Mouse (Mus musculus) adrenal gland, postnatal 36 days (tissue): Measurements from ENCODE around the gene Nynrin. TPM values are rescaled to one million over a fixed set of nuclear protein-coding genes. Genes with fewer than 3 reads are reported as not detected.
A peak's percentile ranks its signal among the peaks of the same experiment; 100 is the strongest.

Experiments used
- DNase-seq, 2 experiments: peaks; one replicate each; pipeline ENCODE4 v3.0.0; 2021; ENCODE audit warnings: mixed read lengths in 1 of 2
- long read RNA-seq, 2 experiments: library from polyadenylated mRNA; stranded (forward); transcript quantifications; one replicate each; pipeline ENCODE4 v2.0.0; 2021; ENCODE audit warnings: borderline sequencing depth in 2 of 2
- total RNA-seq, 2 experiments: library from RNA; stranded (reverse); gene quantifications; 2 replicates each; pipeline ENCODE4 v1.2.3; 2021

Gene Nynrin
- total RNA-seq, result 10 to 100 TPM in 1 of 2 experiments, 1 to 10 TPM in 1; 9.4 to 10.7 TPM
- long read RNA-seq, experiment 1, partial matches to known transcripts, result 1 of 5 reads
- long read RNA-seq, experiment 1, other reads (novel, unspliced or antisense), result 4 of 5 reads
- long read RNA-seq, experiment 2, result 0 reads

DNA sequence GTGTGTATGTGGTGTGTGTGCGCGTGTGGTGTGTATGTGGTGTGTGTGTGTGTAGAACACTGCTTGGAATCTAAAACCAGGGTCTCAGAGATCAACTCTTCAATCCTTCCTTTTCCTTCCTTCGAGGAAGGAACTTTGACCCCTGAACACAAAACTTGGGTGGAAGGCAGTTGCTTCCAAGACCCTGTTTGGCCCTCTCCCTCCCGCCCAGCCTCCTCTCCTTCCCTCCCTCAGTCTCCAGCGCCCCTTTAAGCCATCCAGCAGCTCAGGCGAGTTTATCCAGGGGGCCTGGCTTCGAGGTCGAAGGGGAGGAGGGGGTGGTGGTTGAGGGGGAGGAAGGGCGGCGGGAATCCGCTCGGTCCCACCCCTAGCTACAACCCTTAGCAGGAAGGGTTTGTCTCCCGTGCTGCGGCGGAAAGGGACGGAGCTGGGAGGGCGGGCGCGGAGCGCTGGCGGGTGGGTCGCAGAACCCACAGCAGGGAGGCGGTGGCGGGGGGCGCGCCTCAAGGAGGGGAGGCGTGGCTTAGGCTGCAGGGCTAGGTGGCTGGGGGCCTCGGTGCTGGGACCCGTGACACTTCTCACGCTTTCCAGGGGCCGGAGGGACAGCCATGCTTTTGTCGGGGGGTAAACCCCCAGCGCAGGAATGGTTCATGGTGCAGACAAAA is at the start of gene Nynrin:
TSS of gene Nynrin (plus strand) at position 390 of the 665 bp plus-strand sequence.
- peak; percentile 65 to 80 for DNase-seq

GRCm38 (mm10) chr14:55814885-55815284 is 38.9 kb upstream of the Nynrin start:
- DNase-seq, result peak; percentile 82 to 86

DNA sequence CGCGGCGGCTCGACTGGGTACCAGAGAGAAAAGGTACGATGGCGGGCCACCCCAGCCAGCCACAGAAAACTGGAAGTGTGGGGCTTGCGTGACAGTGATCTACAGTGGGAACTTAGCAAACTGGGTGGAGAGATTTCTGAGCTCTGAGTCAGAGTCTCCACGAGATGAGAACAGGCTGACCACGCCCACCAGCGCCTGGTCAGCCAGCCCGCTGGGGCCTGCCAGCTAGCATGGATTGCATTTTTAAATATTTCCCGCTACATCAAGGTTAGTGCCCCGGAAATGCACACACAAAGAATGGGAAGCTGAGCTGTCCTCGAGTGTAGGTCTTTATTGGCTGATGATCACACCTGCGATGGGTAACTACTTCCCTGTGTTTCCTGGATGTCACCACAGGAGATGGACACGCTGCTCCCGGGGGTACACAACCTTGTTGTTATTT is 38.5 kb upstream of the Nynrin start:
- DNase-seq, result peak; percentile 82 to 90

GRCm38 (mm10) chr14:55819845-55820405 is 33.9 kb upstream of the Nynrin start:
- DNase-seq, result no peak

DNA sequence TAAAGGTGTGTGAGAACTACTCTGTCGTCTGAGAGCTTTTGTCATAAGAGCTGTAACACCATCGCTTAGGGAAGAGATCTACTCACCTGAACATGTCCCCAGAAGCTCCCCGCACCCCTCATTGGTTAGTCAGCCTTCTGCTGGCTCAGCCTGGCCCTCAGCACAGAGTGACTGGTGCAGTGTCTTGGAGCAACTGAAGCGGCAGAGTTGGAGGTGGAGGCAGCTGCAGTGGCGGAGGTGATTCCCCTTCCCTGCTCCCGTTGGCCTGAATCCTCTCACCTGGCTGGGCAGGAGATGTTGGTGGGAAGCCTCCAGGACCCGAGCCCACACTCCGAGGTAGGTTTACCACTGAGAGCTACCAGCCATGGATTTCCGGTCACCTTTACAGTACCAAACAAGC is 33.2 kb upstream of the Nynrin start:
- DNase-seq, result no peak

- peak; percentile 75 to 88 for DNase-seq
Measured at GRCm38 (mm10) chr14:55822435-55822990, 31.3 kb upstream of the Nynrin start.

DNA sequence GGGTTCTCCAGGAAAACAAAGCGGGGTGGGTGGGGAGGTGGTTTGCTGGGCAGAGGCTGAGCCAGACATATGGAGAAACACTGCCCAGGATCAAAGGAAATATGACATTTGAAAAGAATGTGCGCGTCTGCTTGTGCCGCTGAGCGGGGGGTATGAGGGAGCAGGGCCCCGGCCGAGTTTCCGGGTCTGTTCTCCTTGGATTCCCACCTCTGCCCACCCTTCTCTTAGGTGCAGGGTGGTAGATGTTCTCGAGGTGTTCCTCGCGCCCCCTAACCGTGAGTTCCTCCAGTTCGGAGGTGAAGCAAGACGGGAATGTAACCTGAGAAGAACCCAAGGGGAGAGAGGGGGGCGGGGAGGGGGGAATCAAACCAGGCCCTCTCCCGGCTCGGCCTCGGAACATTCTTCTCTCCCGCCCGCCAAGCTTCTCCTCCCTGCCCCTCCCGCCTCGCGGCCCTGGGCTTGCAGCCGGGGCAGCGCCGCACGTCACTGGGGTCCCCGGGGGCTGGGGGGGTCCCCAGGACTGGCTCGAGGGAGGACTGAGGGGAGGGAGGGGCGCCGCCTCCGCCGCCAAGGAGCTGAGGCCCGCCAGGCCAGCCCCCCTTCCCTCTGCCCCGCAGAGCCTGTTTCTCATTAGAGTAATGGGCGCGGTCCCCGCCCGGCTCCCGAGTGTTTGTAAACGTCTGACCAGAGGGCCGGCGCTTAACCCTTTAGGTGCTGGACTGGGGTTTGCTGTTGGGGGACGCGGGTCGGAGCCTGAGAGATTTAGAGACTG is 30.6 kb upstream of the Nynrin start, which contains the start of gene Nfatc4:
TSS of gene Nfatc4 (plus strand) at position 154 of the 772 bp plus-strand sequence.
- peak; percentile 70 to 83 for DNase-seq

GRCm38 (mm10) chr14:55824001-55824480 is 29.8 kb upstream of the Nynrin start:
- DNase-seq, result peak; percentile 43 to 59

GRCm38 (mm10) chr14:55824481-55825215 is 29.2 kb upstream of the Nynrin start:
- peak; percentile 42 to 62 for DNase-seq

DNA sequence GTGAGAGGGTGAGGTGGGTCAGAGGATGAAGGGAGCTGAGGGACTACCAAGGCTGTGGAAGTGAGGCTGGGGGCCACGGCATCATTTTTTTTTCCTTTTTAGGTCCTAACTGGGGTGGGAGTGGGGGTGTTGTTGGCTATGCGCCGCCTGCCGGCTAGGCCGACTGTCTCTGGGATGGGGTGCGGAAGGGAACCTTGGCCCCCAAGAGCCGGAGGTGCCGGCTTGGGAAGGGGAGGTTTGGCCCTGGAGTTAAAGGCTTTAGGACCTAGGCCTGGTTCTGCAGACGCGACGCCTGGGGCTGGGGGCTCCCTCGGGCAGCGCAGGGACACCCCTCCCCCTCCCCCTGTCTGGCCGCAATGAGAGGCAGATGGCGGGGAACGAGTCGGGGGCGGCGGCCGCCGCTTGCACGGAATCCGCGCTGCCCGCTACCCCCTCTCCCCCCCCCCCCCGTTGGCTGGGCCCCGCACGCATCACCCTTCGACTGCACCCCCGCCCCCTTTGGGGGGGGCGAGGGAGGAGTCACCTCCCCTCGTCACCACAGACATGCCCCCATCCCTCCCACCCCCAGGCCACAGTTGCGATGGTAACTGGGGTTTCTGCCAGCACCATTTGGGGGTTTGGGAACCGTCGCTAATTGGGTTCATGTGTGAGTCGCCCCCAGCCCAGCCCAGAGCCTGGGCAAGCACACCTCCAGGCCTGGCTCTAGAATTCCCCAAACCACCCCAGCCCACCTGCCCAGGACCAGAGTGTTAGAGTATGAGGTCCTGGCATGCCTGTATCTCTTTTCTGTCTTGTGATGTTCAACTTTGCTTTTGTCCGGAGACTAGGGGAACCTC is 28.4 kb upstream of the Nynrin start:
- peak; percentile 20 to 47 for DNase-seq

DNA sequence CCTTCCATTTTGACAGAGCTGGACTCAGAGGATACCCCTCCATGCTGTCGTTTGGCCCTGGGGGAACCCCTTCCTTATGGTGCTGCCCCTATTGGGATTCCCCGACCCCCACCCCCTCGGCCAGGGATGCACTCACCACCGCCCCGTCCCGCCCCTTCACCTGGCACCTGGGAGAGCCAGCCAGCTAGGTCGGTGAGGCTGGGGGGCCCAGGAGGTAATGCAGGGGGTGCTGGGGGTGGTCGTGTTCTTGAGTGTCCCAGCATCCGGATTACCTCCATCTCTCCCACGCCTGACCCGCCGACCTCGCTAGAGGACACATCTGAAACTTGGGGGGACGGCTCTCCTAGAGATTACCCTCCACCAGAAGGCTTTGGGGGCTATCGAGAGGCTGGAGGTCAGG is 27.7 kb upstream of the Nynrin start:
- DNase-seq, result no peak

DNA sequence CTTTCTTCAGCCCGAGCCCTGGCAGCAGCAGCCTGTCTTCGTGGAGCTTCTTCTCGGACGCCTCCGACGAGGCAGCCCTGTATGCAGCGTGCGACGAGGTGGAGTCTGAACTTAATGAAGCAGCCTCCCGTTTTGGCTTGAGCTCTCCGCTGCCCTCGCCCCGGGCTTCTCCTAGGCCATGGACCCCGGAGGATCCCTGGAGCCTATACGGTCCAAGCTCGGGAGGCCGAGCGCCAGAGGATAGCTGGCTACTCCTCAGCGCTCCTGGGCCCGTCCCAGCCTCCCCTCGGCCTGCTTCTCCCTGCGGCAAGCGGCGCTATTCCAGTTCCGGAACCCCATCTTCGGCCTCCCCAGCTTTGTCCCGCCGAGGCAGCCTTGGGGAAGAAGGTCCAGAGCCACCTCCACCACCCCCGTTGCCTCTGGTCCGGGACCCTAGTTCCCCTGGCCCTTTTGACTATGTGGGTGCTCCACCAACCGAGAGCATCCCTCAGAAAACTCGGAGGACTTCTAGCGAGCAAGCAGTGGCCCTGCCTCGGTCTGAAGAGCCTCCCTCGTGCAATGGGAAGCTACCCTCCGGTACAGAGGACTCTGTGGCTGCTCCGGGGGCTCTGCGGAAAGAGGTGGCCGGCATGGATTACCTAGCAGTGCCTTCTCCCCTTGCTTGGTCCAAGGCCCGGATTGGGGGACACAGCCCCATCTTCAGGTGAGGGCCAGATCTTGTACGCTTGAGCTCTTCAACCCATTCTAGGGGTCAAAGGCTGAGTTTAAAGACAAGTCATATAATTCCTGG is 27.1 kb upstream of the Nynrin start:
- peak in 1 of 2 experiments; percentile 21 for DNase-seq

DNA sequence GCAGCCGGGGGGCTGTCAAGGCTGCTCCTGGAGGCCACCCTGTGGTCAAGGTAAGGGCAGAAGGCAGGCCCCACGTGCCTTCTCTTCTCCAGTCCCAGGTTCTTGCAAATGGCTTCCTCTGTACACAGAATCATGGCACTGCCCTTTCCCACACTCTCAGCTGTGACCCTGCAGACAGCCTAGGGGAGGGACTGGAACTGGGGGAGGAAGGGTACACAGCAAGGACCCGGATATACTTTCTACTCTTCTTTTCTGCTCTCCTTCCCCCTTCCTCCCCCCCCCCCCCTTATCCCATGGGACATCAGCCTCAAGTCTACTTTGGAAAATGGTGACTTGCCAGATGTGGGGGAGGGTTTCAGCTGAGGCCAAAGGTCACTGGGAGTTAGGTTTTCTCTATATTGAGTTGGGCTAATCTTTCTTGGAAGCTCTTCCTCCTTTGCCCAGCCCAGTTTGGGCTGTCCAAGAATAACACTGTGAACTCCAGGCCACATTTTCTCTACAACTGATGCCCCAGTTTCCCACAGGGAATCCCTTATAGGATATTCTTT is 25.0 kb upstream of the Nynrin start:
- peak in 1 of 2 experiments; percentile 24 for DNase-seq

- DNase-seq, result no peak
Measured at GRCm38 (mm10) chr14:55829854-55830253, 24.0 kb upstream of the Nynrin start.

- DNase-seq, result no peak
Measured at GRCm38 (mm10) chr14:55830331-55830730, 23.5 kb upstream of the Nynrin start.

- DNase-seq, result no peak
Measured at GRCm38 (mm10) chr14:55833126-55833525, 20.7 kb upstream of the Nynrin start.

DNA sequence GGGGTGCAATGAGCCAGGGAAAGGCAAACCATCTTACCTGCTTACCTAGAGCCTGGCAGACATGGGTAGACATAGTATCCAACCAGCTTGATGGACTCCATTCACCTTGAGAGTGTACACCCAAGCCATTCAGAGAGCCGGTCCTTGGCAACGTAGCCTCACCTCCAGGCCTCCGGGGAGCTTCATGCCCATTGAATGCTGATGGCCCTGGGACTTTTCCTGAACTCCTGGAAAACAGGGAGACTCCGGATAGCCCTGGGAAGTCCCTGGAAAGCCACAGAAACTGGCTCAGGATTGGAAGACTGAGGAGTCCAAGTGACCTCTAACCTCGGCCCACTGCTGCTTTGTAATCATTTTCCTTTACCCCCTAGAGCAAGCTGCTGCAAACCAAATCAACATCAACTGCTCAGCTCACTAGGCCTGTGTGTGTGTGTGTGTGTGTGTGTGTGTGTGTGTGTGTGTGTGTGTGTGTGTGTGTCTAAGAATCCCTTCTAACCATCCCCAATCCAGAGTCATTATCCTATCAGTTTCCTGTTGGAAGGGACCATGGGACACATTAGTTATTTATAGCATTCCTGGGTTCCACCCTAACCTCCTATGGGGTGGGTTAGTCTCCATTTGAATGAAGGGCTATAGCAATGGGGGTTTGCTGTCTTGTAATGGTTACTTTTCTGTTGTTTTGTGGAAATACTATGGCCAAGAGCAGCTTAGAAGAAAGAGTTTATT is 18.8 kb upstream of the Nynrin start:
- no peak for DNase-seq

GRCm38 (mm10) chr14:55838312-55838711 is 15.5 kb upstream of the Nynrin start:
- no peak for DNase-seq

GRCm38 (mm10) chr14:55838740-55839139 is 15.1 kb upstream of the Nynrin start:
- no peak for DNase-seq
